Mouse (Mus musculus) mouse trophoblast stem cell (cell line): Measurements from ENCODE around the gene Gal3st3.

Source experiments
- in situ Hi-C, 2 experiments: fragments of 300-500 bp; cut with MseI, MboI; formaldehyde crosslinking; loops; 2 replicates in 1 of 2; 3 replicates in 1 of 2; pipeline ENCODE4 v1.15.1; 2025

The Gal3st3 gene

GRCm38 (mm10) chr19:5297903-5298800 lies at the start of gene Gal3st3:
Gene Gal3st3, plus strand, starts transcription at chr19:5298331.
- in situ Hi-C loops = no loop called here

GRCm38 (mm10) chr19:5257140-5257539 lies 41.0 kb upstream of the Gal3st3 start:
- in situ Hi-C loops = no loop called here

GRCm38 (mm10) chr19:5267015-5267414 lies 31.1 kb upstream of the Gal3st3 start:
- in situ Hi-C loops = no loop called here

GRCm38 (mm10) chr19:5268017-5268416 lies 30.1 kb upstream of the Gal3st3 start:
- in situ Hi-C loops = no loop called here

GRCm38 (mm10) chr19:5268875-5269274 lies 29.3 kb upstream of the Gal3st3 start:
- in situ Hi-C loops = no loop called here

- in situ Hi-C loops = no loop called here
These were observed 28.7 kb upstream of the Gal3st3 start for GRCm38 (mm10) chr19:5269392-5269791.

GRCm38 (mm10) chr19:5271430-5271829 lies 26.7 kb upstream of the Gal3st3 start:
- in situ Hi-C loops = no loop called here

- in situ Hi-C loops = no loop called here
These were observed 25.8 kb upstream of the Gal3st3 start for GRCm38 (mm10) chr19:5272326-5272795.

GRCm38 (mm10) chr19:5272801-5273733 lies 25.1 kb upstream of the Gal3st3 start, which contains the start of gene Pacs1:
Gene Pacs1, minus strand, starts transcription at chr19:5273119.
- in situ Hi-C loops = no loop called here

- in situ Hi-C loops = no loop called here
These were observed 24.2 kb upstream of the Gal3st3 start for GRCm38 (mm10) chr19:5273916-5274315.

GRCm38 (mm10) chr19:5274641-5275040 lies 23.5 kb upstream of the Gal3st3 start:
- in situ Hi-C loops = no loop called here

GRCm38 (mm10) chr19:5275736-5276135 lies 22.4 kb upstream of the Gal3st3 start:
- in situ Hi-C loops = no loop called here

- in situ Hi-C loops = no loop called here
These were observed 21.6 kb upstream of the Gal3st3 start for GRCm38 (mm10) chr19:5276531-5276930.

GRCm38 (mm10) chr19:5277140-5277539 lies 21.0 kb upstream of the Gal3st3 start:
- in situ Hi-C loops = no loop called here

- in situ Hi-C loops = no loop called here
These were observed 19.8 kb upstream of the Gal3st3 start for GRCm38 (mm10) chr19:5278381-5278780.

- in situ Hi-C loops = no loop called here
These were observed 3.0 kb upstream of the Gal3st3 start, which contains the start of gene Sf3b2 for GRCm38 (mm10) chr19:5294972-5295735. Gene Sf3b2, minus strand, starts transcription at chr19:5295455.

- in situ Hi-C loops = no loop called here
These were observed 2.4 kb upstream of the Gal3st3 start for GRCm38 (mm10) chr19:5295736-5296075.

- in situ Hi-C loops = no loop called here
These were observed 1.5 kb upstream of the Gal3st3 start for GRCm38 (mm10) chr19:5296630-5297029.

GRCm38 (mm10) chr19:5300588-5300987 lies 2.5 kb downstream of the Gal3st3 start:
- in situ Hi-C loops = loop anchor here in 1 of 2 experiments (5.0 kb wide), 1 partner anchor 42 kb away; no protein-coding TSS in a partner anchor

GRCm38 (mm10) chr19:5302455-5302854 lies 4.3 kb downstream of the Gal3st3 start:
- in situ Hi-C loops = loop anchor here in 1 of 2 experiments (5.0 kb wide), 1 partner anchor 40 kb away; no protein-coding TSS in a partner anchor

GRCm38 (mm10) chr19:5306279-5306678 lies 8.1 kb downstream of the Gal3st3 start:
- in situ Hi-C loops = no loop called here
